Mouse (Mus musculus): ENCODE data around the gene Cog3. TPM values are rescaled to one million over a fixed set of nuclear protein-coding genes. Genes with fewer than 3 reads are reported as not detected.

Cog3 gene
- polyA plus RNA-seq, 1 experiment from 2014 or later: 26.0 TPM

GRCm38 (mm10) chr14:75761028-75761805 lies 6.9 kb upstream of the Cog3 start:
- Histone ChIP-seq H3K4me3 (replicated peaks) (no peak overlapping the region), H3K36me3 (peaks cover 4% of the 10 kb centered on the region; the same call in 1 of the 2 replicates), H3K27me3 (peaks cover 3% of the 10 kb centered on the region; the same call in 1 of the 2 replicates), H3K27ac (no peak overlapping the region), H3K4me2 (no peak overlapping the region), H3K9me3 (no peaks in the 10 kb centered on the region), H3K4me1 (replicated peaks) (no peaks in the 10 kb centered on the region), H3K9ac (replicated peaks) (no peak overlapping the region)
- 64% methylated on average over 10 of the region's 10 CpGs for WGBS
- no peak for ATAC-seq (ENCODE audit: insufficient number of reproducible peaks, insufficient read depth, low FRiP score, low TSS enrichment, low read depth)

- peaks cover 2% of the 10 kb centered on the region for H3K4me1 ChIP-seq (replicated peaks)
- no peak overlapping the region for H3K4me3 ChIP-seq (replicated peaks)
- H3K36me3 ChIP-seq: no peaks in the 10 kb centered on the region
- H3K4me2 ChIP-seq: no peak overlapping the region
- peaks cover 3% of the 10 kb centered on the region; the same call in 1 of the 2 replicates for H3K27me3 ChIP-seq
- no peak for ATAC-seq (ENCODE audit: insufficient number of reproducible peaks, insufficient read depth, low FRiP score, low TSS enrichment, low read depth)
- no peaks in the 10 kb centered on the region for H3K9me3 ChIP-seq
- 74% methylated on average over 7 of the region's 7 CpGs for WGBS
- no peak overlapping the region for H3K27ac ChIP-seq
- no peak overlapping the region for H3K9ac ChIP-seq (replicated peaks)
Observed at GRCm38 (mm10) chr14:75758401-75758800, 4.1 kb upstream of the Cog3 start.

GRCm38 (mm10) chr14:75757821-75758220 lies 3.5 kb upstream of the Cog3 start:
- no peak for ATAC-seq (ENCODE audit: insufficient number of reproducible peaks, insufficient read depth, low FRiP score, low TSS enrichment, low read depth)
- Histone ChIP-seq H3K36me3 (no peaks in the 10 kb centered on the region), H3K4me3 (replicated peaks) (no peak overlapping the region), H3K27ac (no peak overlapping the region), H3K9me3 (no peaks in the 10 kb centered on the region), H3K4me2 (no peak overlapping the region), H3K27me3 (peaks cover 3% of the 10 kb centered on the region; the same call in 1 of the 2 replicates), H3K4me1 (replicated peaks) (peaks cover 7% of the 10 kb centered on the region), H3K9ac (replicated peaks) (no peak overlapping the region)
- WGBS: 85% methylated on average over 2 of the region's 2 CpGs

GRCm38 (mm10) chr14:75756971-75757370 lies 2.7 kb upstream of the Cog3 start:
- Histone ChIP-seq H3K27ac (no peak overlapping the region), H3K4me2 (no peak overlapping the region), H3K4me3 (replicated peaks) (no peak overlapping the region), H3K9ac (replicated peaks) (no peak overlapping the region), H3K4me1 (replicated peaks) (peaks cover 14% of the 10 kb centered on the region), H3K36me3 (no peaks in the 10 kb centered on the region), H3K27me3 (peaks cover 3% of the 10 kb centered on the region; the same call in 1 of the 2 replicates), H3K9me3 (no peaks in the 10 kb centered on the region)
- 83% methylated on average over 6 of the region's 6 CpGs for WGBS
- no peak for ATAC-seq (ENCODE audit: insufficient number of reproducible peaks, insufficient read depth, low FRiP score, low TSS enrichment, low read depth)

- Histone ChIP-seq H3K27me3 (peaks cover 3% of the 10 kb centered on the region; the same call in 1 of the 2 replicates), H3K9ac (replicated peaks) (peak overlapping the region; percentile 82), H3K4me1 (replicated peaks) (peaks cover 14% of the 10 kb centered on the region), H3K4me3 (replicated peaks) (peak overlapping the region; percentile 97), H3K9me3 (no peaks in the 10 kb centered on the region), H3K4me2 (peak overlapping the region; percentile 85), H3K36me3 (0 out of 2 replicates have a peak, but pooled peaks cover 4% of the 10 kb centered on the region), H3K27ac (no peak overlapping the region)
- 41% methylated on average over 8 of the region's 8 CpGs for WGBS
- no peak for ATAC-seq (ENCODE audit: insufficient number of reproducible peaks, insufficient read depth, low FRiP score, low TSS enrichment, low read depth)
Observed at GRCm38 (mm10) chr14:75753206-75753605, 1.1 kb downstream of the Cog3 start.

- H3K9ac ChIP-seq (replicated peaks): no peak overlapping the region
- no peak overlapping the region for H3K27ac ChIP-seq
- no peak overlapping the region for H3K4me2 ChIP-seq
- no peaks in the 10 kb centered on the region for H3K9me3 ChIP-seq
- H3K4me3 ChIP-seq (replicated peaks): no peak overlapping the region
- peaks cover 14% of the 10 kb centered on the region for H3K4me1 ChIP-seq (replicated peaks)
- H3K36me3 ChIP-seq: peaks cover 16% of the 10 kb centered on the region
- H3K27me3 ChIP-seq: no peaks in the 10 kb centered on the region
- 92% methylated on average over 4 of the region's 4 CpGs for WGBS
- no peak for ATAC-seq (ENCODE audit: insufficient number of reproducible peaks, insufficient read depth, low FRiP score, low TSS enrichment, low read depth)
Observed at GRCm38 (mm10) chr14:75751040-75751439, 3.3 kb downstream of the Cog3 start.

GRCm38 (mm10) chr14:75749123-75749522 lies 5.2 kb downstream of the Cog3 start:
- no peaks in the 10 kb centered on the region for H3K27me3 ChIP-seq
- no peaks in the 10 kb centered on the region for H3K9me3 ChIP-seq
- H3K4me3 ChIP-seq (replicated peaks): no peak overlapping the region
- WGBS: 94% methylated on average over 4 of the region's 4 CpGs
- H3K4me1 ChIP-seq (replicated peaks): peaks cover 14% of the 10 kb centered on the region
- no peak overlapping the region for H3K9ac ChIP-seq (replicated peaks)
- H3K27ac ChIP-seq: no peak overlapping the region
- ATAC-seq (ENCODE audit: insufficient number of reproducible peaks, insufficient read depth, low FRiP score, low TSS enrichment, low read depth): no peak
- H3K4me2 ChIP-seq: no peak overlapping the region
- peaks cover 32% of the 10 kb centered on the region for H3K36me3 ChIP-seq

GRCm38 (mm10) chr14:75747960-75748359 lies 6.4 kb downstream of the Cog3 start:
- ATAC-seq (ENCODE audit: insufficient number of reproducible peaks, insufficient read depth, low FRiP score, low TSS enrichment, low read depth): no peak
- peaks cover 36% of the 10 kb centered on the region for H3K36me3 ChIP-seq
- no peaks in the 10 kb centered on the region for H3K27me3 ChIP-seq
- H3K4me3 ChIP-seq (replicated peaks): no peak overlapping the region
- peaks cover 8% of the 10 kb centered on the region for H3K4me1 ChIP-seq (replicated peaks)
- H3K4me2 ChIP-seq: no peak overlapping the region
- H3K9ac ChIP-seq (replicated peaks): no peak overlapping the region
- H3K9me3 ChIP-seq: no peaks in the 10 kb centered on the region
- WGBS: 93% methylated on average over 2 of the region's 2 CpGs
- no peak overlapping the region for H3K27ac ChIP-seq

- Histone ChIP-seq H3K9ac (replicated peaks) (no peak overlapping the region), H3K27ac (no peak overlapping the region), H3K4me1 (replicated peaks) (no peaks in the 10 kb centered on the region), H3K36me3 (peaks cover 73% of the 10 kb centered on the region), H3K27me3 (no peaks in the 10 kb centered on the region), H3K9me3 (no peaks in the 10 kb centered on the region), H3K4me3 (replicated peaks) (no peak overlapping the region), H3K4me2 (no peak overlapping the region)
- 87% methylated on average over 3 of the region's 3 CpGs for WGBS
- no peak for ATAC-seq (ENCODE audit: insufficient number of reproducible peaks, insufficient read depth, low FRiP score, low TSS enrichment, low read depth)
Observed at GRCm38 (mm10) chr14:75741904-75742303, 12.4 kb downstream of the Cog3 start.

GRCm38 (mm10) chr14:75735597-75735996 lies 18.7 kb downstream of the Cog3 start:
- H3K27me3 ChIP-seq: no peaks in the 10 kb centered on the region
- H3K9me3 ChIP-seq: no peaks in the 10 kb centered on the region
- H3K36me3 ChIP-seq: peaks cover 84% of the 10 kb centered on the region
- no peak overlapping the region for H3K4me3 ChIP-seq (replicated peaks)
- H3K9ac ChIP-seq (replicated peaks): no peak overlapping the region
- WGBS: 94% methylated on average over 3 of the region's 3 CpGs
- no peak for ATAC-seq (ENCODE audit: insufficient number of reproducible peaks, insufficient read depth, low FRiP score, low TSS enrichment, low read depth)
- H3K4me1 ChIP-seq (replicated peaks): no peaks in the 10 kb centered on the region
- H3K4me2 ChIP-seq: no peak overlapping the region
- H3K27ac ChIP-seq: no peak overlapping the region

GRCm38 (mm10) chr14:75732631-75733030 lies 21.7 kb downstream of the Cog3 start:
- WGBS: 94% methylated on average over 7 of the region's 7 CpGs
- ATAC-seq (ENCODE audit: insufficient number of reproducible peaks, insufficient read depth, low FRiP score, low TSS enrichment, low read depth): no peak
- no peak overlapping the region for H3K9ac ChIP-seq (replicated peaks)
- no peak overlapping the region for H3K4me3 ChIP-seq (replicated peaks)
- H3K4me1 ChIP-seq (replicated peaks): no peaks in the 10 kb centered on the region
- no peak overlapping the region for H3K27ac ChIP-seq
- H3K36me3 ChIP-seq: peaks cover 86% of the 10 kb centered on the region
- no peak overlapping the region for H3K4me2 ChIP-seq
- no peaks in the 10 kb centered on the region for H3K9me3 ChIP-seq
- no peaks in the 10 kb centered on the region for H3K27me3 ChIP-seq

- Histone ChIP-seq H3K9ac (replicated peaks) (no peak overlapping the region), H3K9me3 (no peaks in the 10 kb centered on the region), H3K27me3 (no peaks in the 10 kb centered on the region), H3K4me1 (replicated peaks) (no peaks in the 10 kb centered on the region), H3K4me3 (replicated peaks) (no peak overlapping the region), H3K36me3 (peaks cover 86% of the 10 kb centered on the region), H3K4me2 (no peak overlapping the region), H3K27ac (no peak overlapping the region)
- no peak for ATAC-seq (ENCODE audit: insufficient number of reproducible peaks, insufficient read depth, low FRiP score, low TSS enrichment, low read depth)
- 73% methylated on average over 2 of the region's 2 CpGs for WGBS
Observed at GRCm38 (mm10) chr14:75731361-75731760, 23.0 kb downstream of the Cog3 start.

Measured in limb, embryonic 12.5 days (tissue).